ENCODE assay signal across 8 mouse cellular contexts in the genomic region with DNA sequence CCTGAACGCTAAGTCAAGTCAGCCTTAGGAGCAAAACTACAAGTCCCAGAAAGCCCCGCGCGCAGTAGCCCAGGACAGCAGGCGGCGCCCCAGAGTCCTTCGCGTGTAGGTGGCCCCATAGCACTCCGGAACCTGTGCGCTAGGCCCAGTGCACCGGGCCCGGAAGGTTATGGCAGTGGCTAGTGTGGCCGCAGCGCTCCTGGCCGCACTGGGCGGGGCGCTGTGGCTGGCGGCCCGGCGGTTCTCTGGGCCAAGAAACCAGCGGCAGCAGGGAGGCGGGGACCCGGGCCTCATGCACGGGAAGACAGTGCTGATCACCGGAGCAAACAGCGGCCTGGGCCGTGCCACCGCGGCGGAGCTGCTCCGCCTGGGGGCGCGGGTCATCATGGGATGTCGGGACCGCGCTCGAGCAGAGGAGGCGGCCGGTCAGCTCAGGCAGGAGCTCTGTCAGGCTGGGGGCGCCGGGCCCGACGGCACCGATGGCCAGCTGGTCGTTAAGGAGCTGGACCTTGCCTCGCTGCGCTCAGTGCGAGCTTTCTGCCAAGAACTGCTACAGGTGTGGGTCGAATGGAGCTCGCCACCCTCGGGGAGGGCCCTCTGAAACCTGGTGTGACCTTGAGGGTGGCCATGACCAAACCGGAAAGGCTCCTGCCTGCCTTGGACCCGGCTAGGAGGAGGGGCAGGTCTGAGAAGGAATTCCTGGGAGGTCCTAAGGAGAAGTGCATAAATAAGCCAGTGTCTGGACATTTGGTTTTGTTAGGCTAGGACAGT. TPM values are rescaled to one million over a fixed set of nuclear protein-coding genes. Genes with fewer than 3 reads are reported as not detected.
DNase-seq lines count a peak whose midpoint lies in the region; ATAC-seq and TF ChIP-seq lines count a peak whose summit lies in the region.

A gene (plus strand): TSS at position 102 of the 771 bp plus-strand sequence.

- peak within 1 kb of the TSS; percentile 56 for H3K27ac ChIP-seq in MEL (ENCODE audit: control insufficient read depth, low read depth, low read length)
- peak within 1 kb of the TSS; percentile 96 for H3K27ac ChIP-seq in lung, embryonic 16.5 days (ENCODE audit: low read length)

- H3K4me3 ChIP-seq in MEL (ENCODE audit: control insufficient read depth in 1 of 2, insufficient read depth in 1 of 2, low read depth in 2 of 2, low read length in 2 of 2), result peak within 1 kb of the TSS; percentile 77 to 81
- H3K4me3 ChIP-seq in lung, embryonic 16.5 days (ENCODE audit: low read length), result peak within 1 kb of the TSS; percentile 88

- H3K9ac ChIP-seq in MEL (ENCODE audit: control insufficient read depth, low read depth, low read length, poor library complexity, severe bottlenecking), result peak within 1 kb of the TSS; percentile 94
- H3K9ac ChIP-seq in lung, embryonic 16.5 days (ENCODE audit: low read length), result peak within 1 kb of the TSS; percentile 97

- peak; percentile 98 to 99 for ATAC-seq in hematopoietic stem cell, adult 5-6 weeks (replicated peaks in 1 of 2; ENCODE audit: insufficient read depth in 1 of 2, low FRiP score in 2 of 2, low TSS enrichment in 1 of 2, low read depth in 1 of 2, poor library complexity in 2 of 2, severe bottlenecking in 2 of 2)
- peak; percentile 97 for ATAC-seq in lung, embryonic 16.5 days (ENCODE audit: low read depth)

- H3K4me2 ChIP-seq in lung, embryonic 16.5 days (ENCODE audit: low read depth, low read length), result peak within 1 kb of the TSS; percentile 60

- H3K9me3 ChIP-seq in MEL (replicated peaks; ENCODE audit: insufficient read depth, low read length), result no peaks in the 10 kb centered on the region
- H3K9me3 ChIP-seq in lung, embryonic 16.5 days (ENCODE audit: control insufficient read depth, low read length), result no peaks in the 10 kb centered on the region

- peaks cover 0 to 10% of the 10 kb centered on the region in 2 experiments; a peak in 2 of 4 replicates for H3K36me3 ChIP-seq in MEL (ENCODE audit: control insufficient read depth in 1 of 2, insufficient read depth in 2 of 2, low read length in 2 of 2)
- H3K36me3 ChIP-seq in lung, embryonic 16.5 days (ENCODE audit: control insufficient read depth, insufficient read depth, low read length), result peaks cover 5% of the 10 kb centered on the region; the same call in 1 of the 2 replicates

- peak; percentile 95 for DNase-seq in MEL (ENCODE audit: low read depth, low spot score)
- DNase-seq in cerebellum, adult 8-10 months, result peak; percentile 97
- peak; percentile 91 for DNase-seq in forelimb bud, embryonic 11.5 days (ENCODE audit: low read depth, low spot score)
- peak; percentile 98 for DNase-seq in layer of hippocampus, adult 9-10 months (ENCODE audit: low spot score)
- peak; percentile 89 for DNase-seq in ovary, postnatal 10 days (ENCODE audit: low spot score)
- peak; percentile 90 to 94 for DNase-seq in thymus, postnatal 10 days (ENCODE audit: low spot score in 2 of 2)

- peak; percentile 71 to 90; a peak in 3 of 4 replicates for TF ChIP-seq POLR2A in MEL (IDR thresholded peaks at IDR 0.05; ENCODE audit: control insufficient read depth in 1 of 2, insufficient read depth in 1 of 2, low read depth in 1 of 2, low read length in 2 of 2, poor library complexity in 1 of 2)

- peak in 2 of 3 experiments; percentile 58; a peak in 4 of 6 replicates for TF ChIP-seq CTCF in MEL (IDR thresholded peaks at IDR 0.05 in 2 of 3, conservative IDR thresholded peaks at IDR 0.05 in 1 of 3; ENCODE audit: control insufficient read depth in 1 of 3, insufficient read depth in 1 of 3, low read depth in 2 of 3, low read length in 3 of 3, poor library complexity in 1 of 3, severe bottlenecking in 1 of 3)

- WGBS in lung, embryonic 16.5 days, result under 1% methylated on average over 53 of the region's 53 CpGs

- no peak for TF ChIP-seq RAD21 in MEL (IDR thresholded peaks at IDR 0.05; ENCODE audit: low read depth, low read length)

- peaks cover 7% of the 10 kb centered on the region for H3K79me2 ChIP-seq in MEL (ENCODE audit: control insufficient read depth, insufficient read depth, low read length, poor library complexity)

- no peak for TF ChIP-seq EP300 in MEL (IDR thresholded peaks at IDR 0.05; ENCODE audit: low read depth in 1 of 2, low read length in 2 of 2)

- peaks cover 0 to 3% of the 10 kb centered on the region in 2 experiments; a peak in 1 of 4 replicates for H3K4me1 ChIP-seq in MEL (ENCODE audit: control insufficient read depth in 1 of 2, insufficient read depth in 2 of 2, low read length in 2 of 2)
- H3K4me1 ChIP-seq in lung, embryonic 16.5 days (replicated peaks; ENCODE audit: control insufficient read depth, insufficient read depth, low read length), result peaks cover 8% of the 10 kb centered on the region

- no peaks in the 10 kb centered on the region for H3K27me3 ChIP-seq in MEL (ENCODE audit: control insufficient read depth in 1 of 2, insufficient read depth in 2 of 2, low read length in 2 of 2)
- no peaks in the 10 kb centered on the region for H3K27me3 ChIP-seq in lung, embryonic 16.5 days (ENCODE audit: control insufficient read depth, insufficient read depth, low read depth, low read length)

TF ChIP-seq in MEL, 35 proteins besides CTCF, POLR2A, EP300 and RAD21:
- no peak for TF ChIP-seq MAFK (IDR thresholded peaks at IDR 0.05; ENCODE audit: borderline replicate concordance, low read depth, low read length)
- 0 out of 2 replicates have a peak, but pooled peaks have one; percentile 23 for TF ChIP-seq TBP (IDR thresholded peaks at IDR 0.05; ENCODE audit: low read depth, low read length)
- no peak for TF ChIP-seq GABPA (IDR thresholded peaks at IDR 0.05; ENCODE audit: low read depth, low read length)
- TF ChIP-seq NRF1 (IDR thresholded peaks at IDR 0.05; ENCODE audit: insufficient read depth, low read depth, low read length, poor library complexity, severe bottlenecking), result peak; percentile 35; the same call in 1 of the 2 replicates
- peak; percentile 74 for TF ChIP-seq NELFE (IDR thresholded peaks at IDR 0.05; ENCODE audit: low read depth, low read length)
- TF ChIP-seq USF2 (IDR thresholded peaks at IDR 0.05; ENCODE audit: borderline replicate concordance in 1 of 2, insufficient read depth in 1 of 2, low read depth in 1 of 2, low read length in 2 of 2), result no peak
- TF ChIP-seq ZMIZ1 (IDR thresholded peaks at IDR 0.05; ENCODE audit: low read depth, low read length), result no peak
- no peak for TF ChIP-seq MAZ (IDR thresholded peaks at IDR 0.05; ENCODE audit: low read depth, low read length)
- TF ChIP-seq POLR2AphosphoS5 (IDR thresholded peaks at IDR 0.05; ENCODE audit: borderline replicate concordance, low read depth, low read length), result no peak
- no peak for TF ChIP-seq MAX (IDR thresholded peaks at IDR 0.05; ENCODE audit: low read length)
- no peak for TF ChIP-seq MYC (IDR thresholded peaks at IDR 0.05; ENCODE audit: low read depth, low read length)
- no peak for TF ChIP-seq JUND (IDR thresholded peaks at IDR 0.05; ENCODE audit: low read depth, low read length)
- no peak for TF ChIP-seq MYB (IDR thresholded peaks at IDR 0.05; ENCODE audit: low read depth, low read length)
- no peak; the same call in 1 of the 2 replicates for TF ChIP-seq TCF12 (IDR thresholded peaks at IDR 0.05; ENCODE audit: low read depth, low read length)
- no peak for TF ChIP-seq SMC3 (IDR thresholded peaks at IDR 0.05; ENCODE audit: low read depth, low read length)
- TF ChIP-seq HCFC1 (IDR thresholded peaks at IDR 0.05; ENCODE audit: low read depth, low read length), result peak; percentile 99
- no peak; the same call in 1 of the 2 replicates for TF ChIP-seq POLR2AphosphoS2 (IDR thresholded peaks at IDR 0.05; ENCODE audit: low read length)
- no peak for TF ChIP-seq ZC3H11A (IDR thresholded peaks at IDR 0.05; ENCODE audit: low read depth, low read length)
- peak; percentile 73 for TF ChIP-seq SIN3A (IDR thresholded peaks at IDR 0.05; ENCODE audit: low read length)
- no peak for TF ChIP-seq CHD2 (IDR thresholded peaks at IDR 0.05; ENCODE audit: low read length)
- TF ChIP-seq MEF2A (IDR thresholded peaks at IDR 0.05; ENCODE audit: extremely low read depth, insufficient replicate concordance, low read depth, low read length, poor library complexity, severe bottlenecking), result no peak
- no peak for TF ChIP-seq E2F4 (IDR thresholded peaks at IDR 0.05; ENCODE audit: borderline replicate concordance, low read depth, low read length)
- no peak for TF ChIP-seq CHD1 (IDR thresholded peaks at IDR 0.05; ENCODE audit: low read depth, low read length)
- no peak for TF ChIP-seq ZKSCAN1 (IDR thresholded peaks at IDR 0.05; ENCODE audit: low read depth, low read length)
- TF ChIP-seq ETS1 (IDR thresholded peaks at IDR 0.05; ENCODE audit: low read depth, low read length), result 0 out of 2 replicates have a peak, but pooled peaks have one; percentile 20
- TF ChIP-seq RCOR1 (IDR thresholded peaks at IDR 0.05; ENCODE audit: low read depth, low read length), result no peak
- TF ChIP-seq GATA1 (IDR thresholded peaks at IDR 0.05; ENCODE audit: low read depth, low read length), result no peak
- peak; percentile 88 for TF ChIP-seq KAT2A (conservative IDR thresholded peaks at IDR 0.05; ENCODE audit: low read depth, low read length)
- TF ChIP-seq TAL1 (IDR thresholded peaks at IDR 0.05; ENCODE audit: low read length), result no peak
- no peak for TF ChIP-seq ZNF384 (IDR thresholded peaks at IDR 0.05; ENCODE audit: low read depth, low read length)
- no peak for TF ChIP-seq BHLHE40 (IDR thresholded peaks at IDR 0.05; ENCODE audit: borderline replicate concordance, low read depth, low read length)
- no peak for TF ChIP-seq USF1 (IDR thresholded peaks at IDR 0.05; ENCODE audit: low read depth, low read length)
- TF ChIP-seq MXI1 (IDR thresholded peaks at IDR 0.05; ENCODE audit: low read depth, low read length), result 0 out of 2 replicates have a peak, but pooled peaks have one; percentile 25
- no peak for TF ChIP-seq UBTF (IDR thresholded peaks at IDR 0.05; ENCODE audit: borderline replicate concordance, insufficient read depth, low read depth, low read length)
- TF ChIP-seq ELF1 (IDR thresholded peaks at IDR 0.05; ENCODE audit: low read depth, low read length), result peak; percentile 92

RNA-seq across cellular contexts. Expression of the gene that starts here (rescaled TPM):
- total RNA-seq in MEL (2012; rRNA removed), result 10.9 and 11.0 TPM in 2 replicates
- polyA plus RNA-seq in MEL (2012; ENCODE audit: insufficient read depth in 1 of 2, insufficient read length in 2 of 2, low read depth in 1 of 2, low replicate concordance in 2 of 2, missing spikeins in 1 of 2), result 10 to 100 TPM in 1 of 2 experiments, not detected in 1; 12.9 TPM
- 15.6 and 23.8 TPM in 2 replicates for total RNA-seq in hematopoietic stem cell, adult 5-6 weeks (2017)
- polyA plus RNA-seq in lung, embryonic 16.5 days (2015; fragmentation: Nextera tagmentation; extraction: Ambion mirVana), result 31.2 and 32.7 TPM in 2 replicates

Comparison
In these comparisons a context has a peak if more than half of its experiments do, and no peak if none do; other contexts are left out.
1. Peak in every context shown above with its lines: DNase-seq, ATAC-seq, H3K4me3 ChIP-seq and H3K27ac ChIP-seq.